Mouse (Mus musculus) left cerebral cortex, postnatal 14 days (tissue): ENCODE data around the gene Dlat. TPM values are rescaled to one million over a fixed set of nuclear protein-coding genes. Genes with fewer than 3 reads are reported as not detected.

Experiments
- DNase-seq, 2 experiments: peaks; one replicate each; pipeline ENCODE4 v3.0.0; 2021 to 2022; ENCODE audit warnings: low spot score in 2 of 2, mixed read lengths in 1 of 2
- intact Hi-C: fragments of 180-260 bp; cut with DNase I; formaldehyde crosslinking; loops from one replicate; pipeline ENCODE4 v1.15.1; 2025
- total RNA-seq, 2 experiments: library from RNA; stranded (reverse); gene quantifications; 2 replicates each; pipeline ENCODE4 v1.2.3; 2021

Gene Dlat
- total RNA-seq, 2 experiments from 2014 or later: 128 to 134 TPM

DNA sequence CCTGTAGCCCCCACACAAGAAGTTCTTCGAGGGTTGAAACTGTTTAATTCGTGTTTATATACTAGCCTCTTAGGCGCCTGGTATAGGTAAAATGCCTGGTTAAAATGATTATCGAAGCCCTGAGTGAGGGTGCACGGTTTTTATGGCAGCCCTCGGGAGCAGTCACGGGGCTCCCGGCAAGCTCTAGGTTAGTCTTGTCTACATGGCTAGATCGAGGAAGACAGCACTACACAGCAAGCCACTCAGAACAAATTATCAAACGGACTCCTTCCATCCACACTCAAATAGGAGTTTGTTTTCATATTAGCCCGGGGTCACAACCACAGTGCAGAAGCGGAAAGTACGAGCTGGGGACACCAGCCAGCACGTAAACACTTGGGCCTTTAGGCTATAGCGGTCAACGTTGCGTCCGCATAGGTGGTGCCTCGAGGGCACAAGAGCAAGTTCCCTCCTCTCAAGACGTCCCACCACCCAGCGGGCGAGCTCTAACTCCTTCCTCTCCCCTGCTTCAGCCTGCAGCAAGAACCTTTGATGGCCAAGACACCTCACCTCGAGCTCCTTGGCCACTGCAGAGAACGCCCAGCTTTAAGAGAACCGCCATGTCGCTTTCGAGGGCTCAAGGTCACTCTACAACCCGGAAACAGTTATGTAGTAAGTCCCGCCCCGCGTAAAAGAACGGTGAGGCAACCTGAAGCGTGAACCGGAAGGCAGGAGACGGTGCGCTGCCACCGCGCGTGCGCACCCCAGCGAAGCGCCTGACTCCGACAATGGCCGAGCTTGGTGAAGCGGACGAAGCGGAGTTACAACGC is 56.2 kb downstream of the Dlat start, which contains the start of the genes Sdhd and Timm8b:
TSS of gene Sdhd (minus strand) at position 624 of the 809 bp plus-strand sequence.
TSS of gene Timm8b (plus strand) at position 722 of the 809 bp plus-strand sequence.
- DNase-seq: peak; percentile 95 to 97
- intact Hi-C loops: no loop called here

DNA sequence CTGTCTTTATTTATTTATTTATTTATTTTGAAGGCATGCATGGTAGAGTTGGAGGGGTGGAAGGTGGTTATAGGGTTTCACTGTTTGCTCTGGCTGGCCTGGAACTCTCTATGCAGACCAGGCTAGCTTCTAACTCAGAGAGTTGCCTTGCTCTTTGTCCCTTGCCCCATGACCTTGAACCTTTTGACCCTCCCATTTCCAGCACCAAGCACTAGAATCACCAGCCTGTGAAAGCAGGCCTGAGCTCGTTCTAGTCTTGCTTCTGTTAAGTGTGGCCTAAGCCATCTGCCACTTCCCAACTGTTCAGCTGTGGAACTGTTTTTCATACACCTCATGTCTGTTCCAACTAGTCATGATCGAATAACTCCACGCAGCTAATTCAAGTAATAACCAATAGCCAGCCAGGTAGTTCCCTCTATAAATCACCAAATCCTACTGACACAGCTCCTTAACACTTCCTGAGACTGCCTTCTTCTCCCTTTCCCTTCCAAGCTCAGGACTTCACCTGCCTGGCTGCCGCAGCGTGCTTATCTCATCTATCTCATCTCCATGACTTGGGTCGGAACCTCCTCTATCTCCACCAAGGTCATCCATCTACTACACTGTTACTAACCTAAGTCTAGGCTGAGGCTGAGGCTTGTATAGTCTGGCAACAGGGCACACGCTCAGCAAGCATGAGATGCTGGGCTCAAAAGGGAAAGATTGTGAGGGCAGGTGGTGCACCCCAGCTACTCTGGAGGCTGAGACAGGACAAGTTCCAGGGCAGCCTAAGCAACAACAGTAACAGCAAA is 57.3 kb downstream of the Dlat start:
- DNase-seq: no peak
- intact Hi-C loops: no loop called here

DNA sequence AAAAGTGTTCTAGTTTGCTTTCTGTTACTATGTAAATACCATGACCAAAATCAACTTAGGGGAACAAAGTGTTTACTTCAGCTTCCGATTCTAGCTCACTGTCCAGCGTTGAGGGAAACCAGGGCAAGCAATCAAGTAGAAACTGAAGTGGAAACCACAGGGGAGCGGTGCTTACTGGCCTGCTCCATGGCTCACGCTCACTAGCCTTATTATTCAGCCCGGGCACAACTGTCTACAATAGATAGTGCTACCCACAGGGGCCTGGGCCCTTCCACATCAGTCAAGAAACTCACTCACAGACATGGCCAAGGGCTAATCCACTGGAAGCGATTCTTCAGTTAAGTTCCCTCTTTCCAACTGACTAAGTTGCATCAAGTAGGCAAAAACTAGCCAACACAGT is 58.0 kb downstream of the Dlat start:
- no peak for DNase-seq
- intact Hi-C loops: no loop called here

DNA sequence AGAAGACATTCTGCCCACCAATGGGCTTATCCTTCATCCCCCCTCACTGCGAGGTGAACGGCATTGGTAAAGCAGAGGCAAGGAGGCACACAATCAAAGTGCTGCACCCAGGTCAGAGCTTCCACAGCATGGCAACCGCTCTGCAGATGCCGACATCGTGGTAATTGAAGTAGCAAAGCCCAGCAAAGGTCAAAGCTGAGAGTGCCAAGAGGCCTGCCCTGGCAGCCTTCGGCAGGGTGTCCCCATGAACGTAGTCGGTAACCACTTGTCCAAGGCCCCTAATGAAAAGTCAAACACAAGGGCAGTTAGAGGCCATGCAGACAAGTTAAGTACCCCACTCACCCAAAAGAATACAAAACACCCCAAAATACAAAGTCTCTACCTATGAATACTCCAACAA is 62.6 kb downstream of the Dlat start:
- intact Hi-C loops: loop anchor here (10.0 kb wide), 1 partner anchor 142 kb away; no protein-coding TSS in a partner anchor
- DNase-seq: no peak

DNA sequence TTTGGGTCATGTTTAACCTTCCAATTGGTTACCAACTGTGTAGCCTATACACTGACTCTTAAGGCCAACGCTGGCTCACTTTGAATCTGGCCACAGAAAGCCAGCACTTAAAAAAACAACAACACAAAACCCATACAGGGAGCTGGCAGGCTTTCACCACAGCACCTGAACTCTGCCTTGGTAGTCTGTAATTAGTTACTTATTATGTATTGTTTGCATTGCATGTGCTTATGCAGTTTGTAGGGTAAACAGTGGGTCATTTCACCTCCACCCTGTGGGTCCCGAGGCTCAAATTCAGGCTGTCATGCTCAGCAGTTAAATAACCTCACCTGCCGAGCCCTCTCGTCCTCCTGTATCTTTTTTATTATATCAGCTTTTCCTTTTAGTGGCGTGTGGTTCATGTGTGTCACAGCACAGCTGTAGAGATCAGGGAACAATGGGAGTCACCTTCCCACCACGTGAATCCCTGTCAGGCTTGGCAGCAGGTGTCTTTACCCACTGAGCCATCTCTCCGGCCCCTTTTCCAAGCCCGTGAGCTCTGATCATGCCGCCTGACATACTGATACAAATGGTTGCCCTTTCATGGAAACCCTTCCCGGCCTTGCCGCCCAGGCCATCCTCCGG is 64.7 kb downstream of the Dlat start:
- intact Hi-C loops: loop anchor here (10.0 kb wide), 1 partner anchor 140 kb away; no protein-coding TSS in a partner anchor
- DNase-seq: no peak

DNA sequence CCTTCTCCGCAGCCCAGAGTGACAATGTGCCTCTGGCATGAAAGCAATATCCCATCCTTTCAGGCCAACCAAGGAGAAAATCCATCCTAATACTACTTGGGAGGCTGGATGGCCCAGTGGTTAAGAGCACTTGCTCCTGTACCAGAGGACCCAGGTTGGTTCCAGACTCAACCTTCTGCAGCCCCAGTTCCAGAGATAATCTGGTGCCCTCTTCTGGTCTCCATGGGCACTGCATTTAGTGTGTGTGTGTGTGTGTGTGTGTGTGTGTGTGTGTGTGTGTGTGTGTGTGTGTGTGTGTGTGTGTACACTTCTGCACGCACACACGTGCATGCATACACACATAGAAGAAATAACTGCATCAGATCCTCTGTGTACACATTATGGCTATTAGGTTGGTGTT is 66.0 kb downstream of the Dlat start:
- DNase-seq: no peak
- intact Hi-C loops: loop anchor here (10.0 kb wide), 1 partner anchor 139 kb away; no protein-coding TSS in a partner anchor

DNA sequence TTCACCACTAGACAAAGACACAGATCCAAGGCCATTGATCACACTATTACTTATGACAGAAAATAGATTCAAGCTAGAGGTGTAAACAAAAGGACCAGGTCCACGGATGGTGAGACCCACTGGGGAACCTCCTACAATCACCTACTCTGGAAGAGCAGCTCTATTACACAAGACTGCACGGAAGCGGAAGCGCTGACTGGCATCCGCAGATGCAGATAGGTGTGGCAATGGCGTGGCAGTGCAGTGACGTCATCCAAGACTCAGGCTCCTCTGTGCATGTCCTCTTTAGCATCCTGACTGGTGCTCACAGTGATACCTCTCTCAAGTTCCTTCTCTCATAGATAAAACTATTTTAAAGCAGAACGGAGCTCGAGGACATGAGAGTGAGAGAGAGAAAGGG is 66.6 kb downstream of the Dlat start:
- intact Hi-C loops: loop anchor here (10.0 kb wide), 1 partner anchor 138 kb away; no protein-coding TSS in a partner anchor
- no peak for DNase-seq

DNA sequence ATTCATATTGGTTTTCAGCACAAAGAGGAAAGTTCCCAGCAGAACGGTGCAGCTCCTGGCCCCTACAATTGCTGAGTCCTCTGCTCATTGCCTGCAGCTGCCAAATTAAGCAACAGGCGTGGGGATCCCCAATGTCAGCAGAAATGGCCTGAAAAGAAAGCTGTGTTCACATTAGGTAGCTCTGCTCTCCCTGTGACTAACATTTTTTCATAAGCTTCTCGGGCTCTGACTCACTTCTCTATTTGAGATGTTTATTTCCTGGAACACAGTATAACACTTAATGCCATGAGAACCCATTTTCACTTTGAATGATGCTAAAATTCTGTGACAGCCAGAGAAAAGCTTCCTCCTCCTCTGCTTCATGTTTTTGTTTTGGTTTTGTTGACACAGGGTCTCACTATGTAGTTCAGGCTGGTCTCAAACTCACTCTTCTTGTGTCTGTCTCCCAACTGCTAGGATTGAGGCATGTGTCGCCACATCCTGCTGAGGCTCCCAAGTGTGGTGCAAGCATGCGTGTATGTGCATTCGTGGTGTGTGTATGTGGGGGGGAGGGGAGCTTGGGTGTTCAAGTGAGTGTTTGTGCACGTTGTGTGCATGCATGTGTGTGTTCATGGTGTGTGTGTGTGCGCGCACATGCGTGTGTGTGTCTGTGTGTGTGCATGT is 68.6 kb downstream of the Dlat start:
- no peak for DNase-seq
- intact Hi-C loops: loop anchor here (10.0 kb wide), 1 partner anchor 136 kb away; no protein-coding TSS in a partner anchor

DNA sequence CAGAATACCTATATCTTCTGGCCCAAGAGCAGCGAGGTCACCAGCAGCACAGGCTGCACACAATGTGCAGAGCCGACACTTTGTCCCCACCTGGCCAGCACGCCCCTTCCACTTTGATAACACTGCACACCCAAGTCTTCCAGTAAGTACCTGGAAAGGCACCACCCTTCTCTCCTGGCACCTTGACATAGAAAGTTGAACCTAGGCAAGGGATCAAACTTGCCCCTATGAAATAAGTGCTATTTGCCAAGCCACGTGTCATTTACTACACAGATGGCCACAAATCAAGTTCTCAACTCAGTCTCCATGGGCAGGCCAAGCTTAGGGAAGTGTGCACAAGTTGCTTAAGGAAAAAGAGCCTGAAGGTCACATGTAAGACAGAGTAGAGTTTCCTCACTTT is 72.6 kb downstream of the Dlat start:
- DNase-seq: no peak
- intact Hi-C loops: no loop called here

DNA sequence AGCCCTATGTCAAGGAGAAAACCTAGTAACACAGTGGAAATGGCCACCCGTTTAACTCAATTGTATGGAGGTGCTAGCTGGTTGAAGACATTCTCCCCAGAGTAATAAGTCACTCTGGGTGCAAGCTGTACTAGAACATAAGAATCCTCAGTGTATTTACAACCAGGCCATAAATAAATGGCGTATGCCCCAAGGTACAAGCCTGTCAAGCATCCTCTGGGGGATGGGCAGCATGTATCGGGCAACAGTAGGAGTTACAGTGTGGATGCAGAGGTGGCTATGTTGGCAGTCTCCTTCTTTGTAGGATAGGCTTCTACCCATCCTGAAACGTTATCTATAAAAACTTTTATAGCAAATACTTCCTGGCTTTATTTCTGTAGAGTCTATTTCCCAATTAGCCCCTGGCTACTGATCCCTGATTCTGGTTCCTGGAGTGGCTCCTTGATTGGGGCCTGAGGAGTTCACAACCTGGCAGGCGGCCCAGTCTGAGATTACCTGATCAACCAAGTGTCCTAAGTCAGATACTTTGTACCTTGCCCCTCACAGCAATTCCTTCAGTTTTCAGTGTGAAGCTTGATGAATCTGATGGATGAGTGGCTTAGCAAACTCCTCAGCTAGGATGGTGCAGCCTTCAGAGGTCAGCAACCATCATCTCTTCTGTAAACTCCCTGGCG is 74.3 kb downstream of the Dlat start:
- intact Hi-C loops: no loop called here
- DNase-seq: no peak

Other genes starting within 250 kb of the Dlat start
- not detected for gene Plet1, start 165.3 kb downstream of the Dlat start, total RNA-seq
- gene Pts, start 131.1 kb downstream of the Dlat start, total RNA-seq: 10 to 100 TPM; 35.6 to 41.3 TPM
- 10 to 100 TPM; 24.1 to 24.4 TPM for gene Il18, start 105.0 kb downstream of the Dlat start, total RNA-seq
- gene Bco2, start 104.6 kb downstream of the Dlat start, total RNA-seq: 1 to 10 TPM; 2.7 to 2.8 TPM
- gene Tex12, start 98.5 kb downstream of the Dlat start, total RNA-seq: not detected
- gene Sdhd, start 56.0 kb downstream of the Dlat start, total RNA-seq: 100 to 1,000 TPM; 124 to 129 TPM
- 100 to 1,000 TPM; 230 to 244 TPM for gene Timm8b, start 55.9 kb downstream of the Dlat start, total RNA-seq
- 1 to 10 TPM; 2.1 to 3.2 TPM for gene Pih1d2, start 42.5 kb downstream of the Dlat start, total RNA-seq
- gene Nkapd1, start 42.3 kb downstream of the Dlat start, total RNA-seq: 10 to 100 TPM; 29.2 to 30.0 TPM
- gene Dixdc1, start 79.7 kb upstream of the Dlat start, total RNA-seq: 10 to 100 TPM; 72.5 to 79.2 TPM
- gene 2310030G06Rik, start 86.8 kb upstream of the Dlat start, total RNA-seq: 1 to 10 TPM; 2.0 to 3.1 TPM
- gene Cryab, start 91.5 kb upstream of the Dlat start, total RNA-seq: 100 to 1,000 TPM in 1 of 2 experiments, 10 to 100 TPM in 1; 90.2 to 105 TPM
- 1 to 10 TPM; 2.3 to 2.7 TPM for gene Hspb2, start 92.6 kb upstream of the Dlat start, total RNA-seq
- 1 to 10 TPM; 5.3 to 5.6 TPM for gene Fdxacb1, start 108.5 kb upstream of the Dlat start, total RNA-seq
- gene Alg9, start 115.2 kb upstream of the Dlat start, total RNA-seq: 10 to 100 TPM; 28.8 to 29.9 TPM
- gene 1110032A03Rik, start 115.7 kb upstream of the Dlat start, total RNA-seq: 10 to 100 TPM; 29.2 to 30.4 TPM
- 10 to 100 TPM; 19.7 to 21.6 TPM for gene Ppp2r1b, start 185.5 kb upstream of the Dlat start, total RNA-seq